Mouse (Mus musculus): ENCODE results near the gene Pex5l. TPM values are rescaled to one million over a fixed set of nuclear protein-coding genes. Genes with fewer than 3 reads are reported as not detected.

Gene Pex5l
- total RNA-seq, 2 experiments from 2014 or later: 1.1 to 3.6 TPM

DNA sequence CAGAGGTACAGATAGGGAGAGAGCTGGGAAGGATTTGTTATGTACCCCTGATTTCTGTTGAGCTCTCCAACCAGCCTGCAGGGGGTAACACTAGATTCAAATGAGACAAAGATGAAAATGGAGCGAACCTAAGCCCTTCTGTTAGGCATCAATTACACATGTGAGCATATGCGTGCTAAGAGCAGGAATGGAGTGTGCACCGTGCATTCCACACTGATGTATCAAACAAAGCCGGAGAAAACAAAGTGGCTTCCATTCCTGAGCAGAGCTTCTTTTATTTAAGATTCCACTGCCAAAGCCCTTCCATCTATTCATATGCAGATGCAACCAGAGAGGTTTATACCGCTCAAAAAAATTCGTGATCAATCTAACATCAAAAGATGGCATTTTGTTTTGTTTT, 79.5 kb downstream of the Pex5l start:
- DNase-seq: no peak

DNA sequence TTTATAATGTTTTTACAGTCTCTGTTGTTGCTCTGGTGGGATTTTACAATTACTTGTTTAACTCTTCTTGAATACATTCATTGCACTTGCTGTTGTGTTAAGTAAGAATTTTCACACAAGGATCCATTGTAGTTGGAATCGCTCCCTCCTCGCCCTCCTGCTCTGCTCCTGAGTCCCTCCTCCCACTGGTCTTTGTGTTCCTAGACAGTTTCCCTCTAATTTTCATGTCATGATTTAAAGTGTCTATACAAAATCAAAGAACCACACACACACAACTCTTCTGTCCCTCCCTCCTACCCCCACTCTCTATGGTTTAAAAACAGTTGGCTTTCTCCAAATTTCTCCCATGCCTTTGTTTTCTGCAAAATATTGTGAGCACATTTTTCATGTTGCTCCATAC, 81.6 kb downstream of the Pex5l start:
- no peak for DNase-seq

DNA sequence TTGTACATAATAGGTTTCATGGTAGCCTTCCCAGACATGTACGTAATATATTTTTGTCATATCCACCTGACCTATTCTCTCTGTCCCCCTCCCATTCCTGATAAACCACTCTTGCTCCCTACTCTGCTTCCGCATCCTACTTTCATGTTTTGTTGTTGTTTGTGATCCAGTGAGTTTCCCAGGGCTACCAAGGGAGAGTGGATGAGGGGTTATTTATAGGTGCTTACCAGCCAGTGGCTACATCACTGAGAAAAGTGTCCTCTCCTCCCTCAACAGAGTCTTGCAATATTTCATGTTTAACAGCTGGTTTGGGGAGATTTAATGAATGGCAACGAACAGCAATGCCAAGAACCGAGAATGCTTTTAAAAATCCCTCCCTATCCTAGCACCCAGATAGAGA, 82.0 kb downstream of the Pex5l start:
- no peak for DNase-seq

DNA sequence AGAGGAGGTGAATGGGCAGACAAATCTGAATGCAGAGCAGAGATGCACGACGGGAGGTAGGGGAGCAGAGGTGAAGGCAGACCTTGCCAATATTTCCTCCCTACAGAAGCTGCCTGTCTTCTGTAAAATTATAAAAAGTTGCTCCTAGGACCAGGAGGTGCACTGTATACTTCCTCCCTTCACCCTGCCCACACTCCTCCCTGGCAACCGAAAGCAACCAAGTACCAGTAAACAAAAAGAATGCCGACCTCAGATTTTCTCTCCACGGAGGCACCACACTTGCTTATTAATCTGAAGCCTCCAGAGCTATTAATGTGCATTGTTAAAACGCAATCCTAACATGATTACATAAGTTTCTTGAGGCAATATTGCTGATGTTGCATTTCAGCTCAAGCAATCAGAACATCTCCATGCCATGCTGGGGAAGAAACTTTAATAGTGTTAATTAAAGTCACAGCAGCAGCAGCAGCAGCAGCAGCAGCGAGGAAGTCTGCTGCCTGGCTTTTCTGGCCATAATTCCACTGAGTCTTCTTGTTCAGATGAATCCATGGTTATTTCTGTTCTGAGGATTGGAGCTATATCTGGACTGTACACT, 82.6 kb downstream of the Pex5l start:
- DNase-seq: no peak

DNA sequence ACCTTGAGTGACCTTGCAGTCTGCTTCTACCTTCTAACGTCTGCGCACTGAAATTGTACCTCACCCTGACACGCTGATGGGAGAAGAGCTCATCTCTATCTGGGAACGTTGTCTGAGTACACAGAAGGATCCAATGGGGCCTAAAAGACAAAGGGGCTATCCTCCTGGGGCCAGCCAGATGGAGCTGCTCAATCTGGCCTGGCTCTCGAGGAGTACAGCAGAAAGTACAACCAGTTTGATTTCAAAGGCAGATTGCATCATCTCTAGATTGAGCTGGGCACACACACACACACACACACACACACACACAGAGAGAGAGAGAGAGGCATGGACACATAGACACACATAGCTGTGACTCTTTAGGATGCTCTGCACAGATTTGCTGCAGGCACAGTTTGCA, 94.7 kb downstream of the Pex5l start:
- DNase-seq: no peak

DNA sequence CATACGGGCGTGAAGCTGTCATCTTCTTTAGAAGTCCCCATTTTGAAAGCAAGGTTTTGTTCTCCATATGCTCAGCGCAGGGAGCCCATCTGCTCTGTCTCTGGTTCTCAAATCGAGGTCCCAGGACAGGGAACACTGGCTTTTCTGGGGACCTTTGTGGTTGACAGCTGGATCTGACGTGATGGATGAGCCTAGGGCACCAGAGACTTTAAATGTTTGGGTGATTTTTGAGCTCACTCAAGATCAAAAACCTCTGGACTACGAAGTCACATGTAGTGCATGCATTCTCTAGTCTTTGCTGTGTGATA, 98.3 kb downstream of the Pex5l start:
- DNase-seq: no peak

DNA sequence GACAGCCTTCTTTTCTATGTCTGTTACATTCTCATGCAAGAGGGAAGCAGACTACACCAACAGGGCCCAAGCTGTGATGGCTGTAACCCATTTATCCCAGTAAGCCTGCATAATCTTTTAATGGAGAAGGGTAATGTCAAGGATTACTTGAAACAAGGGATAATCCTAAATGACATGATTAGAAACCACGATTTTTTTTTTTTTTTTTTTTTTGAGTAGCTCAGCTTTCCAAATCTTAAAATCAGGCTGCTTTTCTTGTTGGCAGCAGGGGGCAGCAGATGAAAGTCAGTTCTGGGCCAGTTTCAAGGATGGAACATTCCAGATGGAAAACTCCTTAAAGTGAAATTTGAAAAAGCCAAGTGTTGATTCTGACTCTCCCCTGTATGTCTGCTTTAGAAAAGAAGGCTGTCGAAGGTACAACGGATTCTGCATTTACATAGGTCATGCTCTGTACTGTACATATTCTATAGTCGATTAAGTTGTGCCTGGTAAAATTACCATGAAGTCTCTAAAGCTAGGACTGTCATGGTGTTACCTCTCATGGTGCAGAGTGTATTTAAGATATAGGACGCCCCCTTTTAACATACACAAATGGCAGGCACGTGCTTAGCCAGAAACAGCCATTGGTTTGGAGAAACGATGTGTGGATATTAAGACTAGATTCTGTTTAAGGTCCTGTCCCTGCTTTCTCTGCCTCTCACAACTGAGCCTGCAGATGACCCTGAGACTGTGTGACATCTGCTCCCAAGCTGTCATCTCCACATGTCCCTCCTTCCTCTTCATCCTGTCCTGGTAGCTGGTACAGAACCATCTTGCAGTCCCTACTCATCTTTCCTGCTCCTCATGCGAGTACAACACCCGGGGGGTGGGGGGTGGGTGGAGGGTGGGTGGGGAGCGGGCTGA, 98.9 kb downstream of the Pex5l start:
- peak; percentile 8 to 52 for DNase-seq

DNA sequence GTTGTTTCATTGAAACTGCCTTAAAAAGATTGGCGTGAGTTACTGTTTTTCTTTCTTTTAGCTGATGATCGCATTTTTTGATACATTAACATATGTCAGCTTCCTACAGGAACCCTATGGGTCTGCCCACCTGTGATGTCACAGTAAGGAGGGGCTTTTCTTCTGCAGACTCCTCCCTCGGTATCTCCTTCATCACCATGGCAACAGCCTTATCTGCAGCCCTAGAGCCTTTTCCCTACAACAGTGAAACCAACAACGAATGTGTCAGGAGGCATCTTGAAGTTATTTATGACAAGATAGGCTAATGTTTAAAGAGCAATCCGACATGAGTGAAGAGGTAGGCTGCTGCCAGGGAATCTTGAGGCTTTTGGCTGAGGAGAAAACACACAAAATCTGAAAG, 118.5 kb downstream of the Pex5l start:
- no peak for DNase-seq

DNA sequence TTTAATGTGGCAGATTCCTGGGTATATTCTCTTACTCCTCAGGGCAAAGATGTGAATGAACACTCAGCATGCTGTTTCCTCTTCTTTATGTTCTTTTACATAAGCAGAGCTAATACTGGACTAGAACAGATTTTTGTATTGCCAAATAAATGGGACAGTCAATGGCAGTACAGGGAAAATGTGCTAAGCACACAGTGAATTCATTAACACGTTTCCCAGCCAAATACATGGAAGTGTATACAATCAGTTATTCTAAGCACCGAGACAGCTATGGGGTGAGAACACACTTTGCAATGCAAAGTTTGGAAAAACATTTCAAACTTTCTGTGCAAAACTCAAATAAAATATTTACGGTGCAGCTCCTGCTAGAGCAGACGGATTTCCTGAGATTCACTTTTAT, 139.1 kb downstream of the Pex5l start:
- no peak for DNase-seq

DNA sequence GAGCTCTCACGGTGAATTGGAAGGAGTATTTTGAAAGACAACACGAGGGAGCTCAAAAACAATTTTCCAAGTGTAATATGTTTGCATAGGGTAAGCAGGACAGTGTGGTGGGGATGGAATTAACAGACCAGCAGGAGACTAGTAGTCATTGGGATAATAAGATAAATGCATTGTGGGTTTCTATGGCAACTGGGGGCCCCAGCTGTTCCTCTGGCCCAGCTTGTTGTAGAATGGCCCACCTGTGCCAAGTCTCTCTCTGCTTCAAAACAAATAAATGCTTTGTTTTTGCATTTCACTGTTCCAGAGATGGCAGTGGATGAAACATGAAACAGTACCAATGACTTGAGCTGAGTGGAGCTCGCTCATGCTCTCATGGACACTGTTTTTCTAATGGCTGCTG, 141.3 kb downstream of the Pex5l start:
- no peak for DNase-seq

DNA sequence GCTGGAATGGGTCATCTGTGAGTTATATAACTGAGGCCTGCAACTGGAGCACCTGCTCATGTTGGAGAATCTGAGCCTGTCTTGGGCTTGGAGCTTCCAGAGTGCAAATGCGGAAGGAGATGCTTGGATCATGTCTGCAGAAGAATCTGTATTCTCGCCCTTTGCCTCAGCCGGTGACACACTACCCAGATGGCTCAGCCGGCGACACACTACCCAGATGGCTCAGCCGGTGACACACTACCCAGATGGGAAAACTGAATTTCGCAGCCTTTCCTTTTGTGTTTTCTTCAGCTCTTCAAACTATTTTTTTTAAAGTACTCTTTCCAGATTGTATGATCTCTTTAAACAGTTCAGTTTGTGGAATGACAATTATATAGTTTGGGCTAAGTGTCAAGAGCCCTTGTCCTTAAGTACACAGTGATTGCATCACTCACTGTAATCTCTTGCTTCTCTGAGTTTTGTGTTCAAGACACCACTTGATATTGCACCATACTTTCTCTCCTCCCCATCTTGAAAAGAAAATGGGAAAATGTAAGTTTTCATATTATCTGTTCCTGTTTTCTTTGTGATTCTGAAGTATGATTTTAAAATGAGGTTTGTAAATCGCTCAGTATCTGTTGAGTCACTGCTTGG, 142.5 kb downstream of the Pex5l start:
- DNase-seq: no peak

DNA sequence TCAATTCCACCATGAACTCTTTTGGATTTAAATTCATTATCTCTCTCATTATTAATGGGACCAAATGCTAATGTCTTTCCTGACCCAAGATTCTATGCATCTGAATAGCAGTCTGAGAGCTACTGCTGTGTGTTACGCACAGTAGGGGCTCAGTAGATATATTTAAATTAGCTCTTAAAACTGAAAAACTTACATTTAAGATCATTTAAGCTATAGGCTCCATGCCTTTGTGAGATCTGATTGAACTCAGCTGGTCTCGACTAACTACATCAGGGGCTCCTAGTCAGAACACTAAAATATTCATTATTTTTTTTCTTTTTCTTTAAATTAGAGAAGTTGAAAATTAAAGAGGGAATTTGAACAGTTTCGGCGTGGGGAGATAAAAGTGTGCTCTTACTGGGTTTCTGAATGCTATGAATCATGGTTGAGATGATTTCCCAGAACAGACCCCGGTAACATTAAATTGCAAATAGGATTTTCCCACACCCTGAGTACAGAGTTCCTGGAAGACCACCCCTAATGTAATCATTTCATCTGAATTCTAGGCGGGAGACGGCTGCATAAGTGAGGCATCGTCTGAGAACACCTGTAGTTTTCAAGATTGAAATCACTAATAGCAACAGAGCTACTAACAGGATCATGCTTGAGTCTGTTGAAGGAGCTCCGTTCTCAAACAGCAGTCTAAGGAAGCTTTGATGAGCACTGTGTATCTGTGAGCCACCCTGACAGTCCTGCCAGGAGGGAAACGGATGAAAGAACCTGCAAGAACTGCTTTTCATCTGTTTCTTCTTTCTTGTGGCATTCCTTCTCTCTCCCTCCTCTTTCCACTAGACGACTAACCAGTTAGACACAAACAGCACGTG, 151.1 kb downstream of the Pex5l start:
- DNase-seq: no peak

DNA sequence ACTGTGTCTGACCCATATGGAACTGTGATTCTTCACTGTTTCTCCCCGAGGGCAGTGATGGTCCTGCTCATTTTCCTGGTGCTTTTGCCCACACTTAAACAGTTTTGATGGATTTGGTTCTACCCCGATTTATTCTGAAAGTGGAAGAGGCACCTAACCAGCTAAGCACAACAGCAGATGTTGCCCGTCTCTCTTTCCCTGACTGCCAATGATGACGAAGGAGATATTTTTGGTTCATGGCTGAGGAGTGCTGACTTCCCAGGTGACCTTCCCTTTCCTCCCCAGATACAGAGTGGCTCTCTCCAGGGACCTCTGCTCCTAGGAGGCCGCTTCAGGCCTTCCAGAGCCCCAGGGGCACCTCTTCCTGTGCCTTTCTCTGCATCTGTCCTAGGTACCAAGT, 155.2 kb downstream of the Pex5l start:
- DNase-seq: no peak

DNA sequence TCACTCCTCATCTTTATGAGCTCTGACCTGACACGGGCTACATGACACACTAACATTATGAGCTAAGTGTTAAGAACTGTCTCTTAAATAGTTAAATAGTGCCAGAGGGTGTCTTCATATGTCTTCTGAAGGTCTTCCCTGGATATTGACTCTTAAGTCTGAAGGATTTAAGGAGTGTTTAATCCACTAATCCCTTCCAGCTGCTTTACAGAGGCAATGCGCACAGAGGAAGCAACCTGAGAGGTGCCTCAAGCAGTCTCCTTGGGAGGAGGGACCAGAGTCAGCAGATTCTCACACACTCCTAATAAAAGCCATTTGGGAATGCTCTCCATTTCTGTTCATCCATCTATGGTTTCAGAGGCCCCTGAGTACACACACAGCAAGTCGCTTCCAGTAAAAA, 157.9 kb downstream of the Pex5l start:
- no peak for DNase-seq

DNA sequence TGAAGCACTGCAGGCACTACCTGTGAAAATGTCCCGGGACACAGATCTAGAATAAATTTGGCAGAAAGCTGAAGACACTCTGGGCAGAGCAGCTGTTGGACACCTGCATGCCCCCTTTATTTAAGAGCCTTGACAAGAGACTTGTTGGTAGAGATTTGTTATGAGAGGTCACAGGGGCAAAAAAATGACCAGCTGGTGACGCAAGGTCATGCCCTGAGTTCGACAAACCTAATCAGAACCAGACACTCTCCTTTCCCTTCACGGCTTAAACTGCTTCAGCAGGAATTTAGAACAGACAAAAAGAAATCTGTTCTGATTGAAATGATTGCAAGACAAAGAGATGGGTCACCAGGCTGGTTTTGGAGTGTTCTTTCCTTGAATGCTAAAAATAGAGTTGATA, 163.1 kb downstream of the Pex5l start:
- DNase-seq: no peak

DNA sequence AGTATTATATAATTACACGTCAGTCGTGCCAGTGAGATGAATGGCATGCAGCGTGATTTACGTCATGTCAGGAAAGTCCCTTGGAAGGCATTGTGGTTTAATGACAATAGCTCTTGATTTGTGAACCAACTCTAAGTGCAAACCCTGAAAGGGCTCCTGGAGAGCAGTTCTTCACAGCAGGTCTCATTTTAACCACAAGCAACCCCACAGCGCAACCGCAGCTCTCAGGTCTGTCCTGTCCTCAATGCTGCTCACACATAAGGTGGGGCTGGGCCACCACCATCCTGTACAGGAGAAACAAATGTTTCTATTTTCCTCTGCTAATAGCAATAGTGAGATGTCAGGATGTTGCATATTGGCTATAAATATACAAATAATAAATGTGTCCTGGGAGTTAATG, 163.8 kb downstream of the Pex5l start:
- no peak for DNase-seq

DNA sequence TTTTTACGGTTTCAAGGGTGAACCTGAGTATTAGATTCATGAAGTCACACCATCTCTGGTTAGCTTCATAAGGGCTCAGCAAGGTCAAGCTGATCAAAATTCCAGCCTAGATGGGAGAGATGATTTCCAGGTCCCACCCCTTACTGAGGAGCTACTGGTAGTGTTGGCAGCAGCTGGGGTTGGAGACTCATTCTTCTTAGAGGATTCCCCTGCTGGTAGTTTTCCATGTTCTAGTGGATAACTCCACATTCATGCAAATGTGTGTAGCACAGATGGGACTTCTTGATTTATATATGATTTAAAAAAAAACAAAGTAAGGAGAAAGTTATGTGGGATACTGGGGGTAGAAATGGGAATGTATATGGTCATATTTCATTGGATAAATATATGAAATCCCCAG, 172.8 kb downstream of the Pex5l start:
- no peak for DNase-seq

DNA sequence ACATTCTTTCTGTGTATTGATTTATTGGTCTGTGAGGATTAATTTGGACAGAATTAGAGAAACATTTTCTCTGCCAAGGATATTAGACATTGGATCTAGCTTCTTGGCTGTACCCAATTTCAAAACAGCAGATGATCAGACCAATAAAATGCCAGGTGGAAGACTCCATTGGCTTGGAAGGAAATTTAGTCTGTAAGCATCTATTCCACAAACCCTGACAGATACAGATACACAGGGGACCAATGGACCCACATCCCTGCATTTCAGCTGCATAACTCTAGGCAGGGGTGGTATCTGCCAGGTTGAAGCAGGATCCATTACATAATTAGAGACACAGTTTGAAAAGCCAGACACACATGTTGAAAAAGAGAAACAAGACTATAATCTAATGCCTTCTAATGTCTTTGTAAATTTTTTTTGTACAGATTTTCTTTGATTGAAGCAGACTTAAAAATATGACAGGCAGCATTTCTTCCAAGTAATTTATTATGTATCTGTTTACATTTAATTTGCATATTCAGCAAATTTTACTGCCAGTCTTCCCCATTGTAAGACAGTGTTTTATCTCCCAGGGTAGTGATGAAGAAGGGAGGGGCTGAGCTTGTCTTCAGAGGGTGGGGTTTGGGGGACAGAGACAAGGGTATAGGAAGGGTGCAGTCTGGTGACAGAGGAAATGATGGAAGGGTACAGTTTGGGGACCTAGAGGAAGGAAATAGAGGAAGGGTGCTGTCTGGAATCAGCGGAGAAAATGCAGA, 174.2 kb downstream of the Pex5l start:
- DNase-seq: no peak

DNA sequence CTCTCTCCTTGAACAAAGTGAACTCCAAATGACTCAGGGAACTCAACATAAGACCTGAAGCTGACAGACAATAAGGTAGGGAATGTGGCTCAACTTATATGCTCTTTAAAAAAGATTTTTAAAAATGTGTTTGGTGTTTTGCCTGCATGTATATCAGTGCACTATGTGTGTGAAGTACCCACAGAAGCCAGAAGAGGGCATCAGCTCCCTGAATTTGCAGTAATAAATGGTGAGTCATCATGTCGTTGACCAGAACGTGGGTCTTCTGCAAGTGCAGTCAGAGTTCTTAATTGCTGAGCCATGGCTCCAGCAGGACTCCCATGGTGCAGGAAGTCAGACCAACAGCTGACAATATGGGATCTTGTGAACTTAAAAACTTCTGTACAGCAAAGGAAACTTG, 177.5 kb downstream of the Pex5l start:
- DNase-seq: peak; percentile 15 to 37

DNA sequence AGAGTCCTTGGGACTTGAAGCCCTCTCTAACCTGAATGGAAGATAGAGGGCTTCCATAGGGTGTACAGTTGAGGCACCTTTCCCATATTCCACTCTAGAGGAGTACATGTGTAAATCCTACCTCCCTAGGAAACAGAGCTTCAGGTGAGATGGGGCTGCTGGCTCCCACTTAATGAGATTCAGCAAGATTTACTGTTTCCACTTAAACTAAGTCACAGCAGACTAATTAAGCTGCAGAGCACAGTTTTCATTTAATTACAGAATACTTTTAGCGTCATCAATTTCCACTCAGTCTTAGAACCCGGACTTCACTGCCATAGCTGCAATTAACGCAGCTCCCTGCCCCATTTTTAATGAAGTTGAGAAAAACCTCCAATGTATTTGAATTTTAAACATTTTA, 181.6 kb downstream of the Pex5l start:
- no peak for DNase-seq

DNA sequence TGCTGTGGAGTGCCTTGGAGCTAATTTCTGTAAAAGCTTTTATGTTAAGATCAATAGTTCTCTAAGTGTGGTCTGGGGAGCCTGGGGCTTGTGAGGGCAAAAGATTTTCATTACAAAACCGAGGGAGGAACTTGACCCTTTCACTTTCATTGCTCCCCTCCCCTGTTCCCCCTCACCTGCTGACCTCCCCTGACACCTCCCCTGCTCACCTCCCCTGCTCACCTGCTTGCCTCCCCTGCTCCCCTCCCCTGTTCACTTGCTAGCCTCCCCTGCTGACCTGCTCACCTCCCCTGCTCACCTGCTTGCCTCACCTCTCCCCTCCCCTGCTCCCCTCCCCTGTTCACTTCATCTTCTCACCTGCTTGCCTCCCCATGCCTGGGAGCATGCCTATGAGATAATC, 191.7 kb downstream of the Pex5l start:
- DNase-seq: no peak

DNA sequence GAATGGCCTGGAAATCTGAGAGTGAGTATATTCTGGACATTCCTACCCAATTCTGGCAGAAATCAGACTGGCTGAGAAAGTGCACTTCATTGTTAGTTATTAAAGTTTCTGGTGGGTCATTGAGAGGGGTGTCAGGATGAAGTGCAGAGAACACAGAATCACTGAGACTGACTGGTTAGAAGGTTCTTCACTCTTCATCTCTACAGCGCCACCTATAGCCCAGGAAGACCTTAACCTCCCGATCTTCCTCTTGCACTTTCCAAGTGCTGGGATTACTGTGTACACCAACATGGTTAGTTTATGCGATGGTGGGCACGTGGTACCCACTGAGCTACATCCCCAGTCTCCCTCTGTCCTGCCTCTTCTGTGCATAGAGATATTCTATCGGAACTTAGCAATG, 195.6 kb downstream of the Pex5l start:
- no peak for DNase-seq
